Mouse (Mus musculus): ENCODE data around the gene Krtap10-4.
"Not testable (repeated sequence)": the region's sequence is repeated elsewhere in the genome, so short reads cannot be mapped to it uniquely, and the experiment has no call there.

Gene Krtap10-4

DNA sequence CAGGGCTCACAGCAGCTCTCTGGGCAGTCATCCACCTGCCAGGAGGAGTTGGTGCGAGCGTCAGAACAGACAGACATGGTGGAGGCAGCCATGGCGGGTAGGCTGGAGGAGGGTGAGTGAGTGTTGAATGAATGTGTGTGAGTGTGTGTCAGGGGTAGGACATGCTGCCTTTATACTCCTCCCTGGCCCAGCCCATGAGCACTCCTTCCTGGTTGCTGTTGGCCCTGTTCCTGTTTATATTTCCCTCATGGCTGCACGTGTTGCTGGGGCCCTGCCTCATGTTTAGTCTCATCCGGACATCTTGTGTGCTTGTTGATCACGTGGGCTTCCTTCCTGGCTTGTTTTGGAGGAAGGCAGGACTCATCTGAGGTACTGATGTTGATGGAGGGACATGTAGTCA is at the start of gene Krtap10-4:
TSS of gene Krtap10-4 (minus strand) at position 145 of the 400 bp plus-strand sequence.
- no peak for DNase-seq (ENCODE audit: low spot score)

DNA sequence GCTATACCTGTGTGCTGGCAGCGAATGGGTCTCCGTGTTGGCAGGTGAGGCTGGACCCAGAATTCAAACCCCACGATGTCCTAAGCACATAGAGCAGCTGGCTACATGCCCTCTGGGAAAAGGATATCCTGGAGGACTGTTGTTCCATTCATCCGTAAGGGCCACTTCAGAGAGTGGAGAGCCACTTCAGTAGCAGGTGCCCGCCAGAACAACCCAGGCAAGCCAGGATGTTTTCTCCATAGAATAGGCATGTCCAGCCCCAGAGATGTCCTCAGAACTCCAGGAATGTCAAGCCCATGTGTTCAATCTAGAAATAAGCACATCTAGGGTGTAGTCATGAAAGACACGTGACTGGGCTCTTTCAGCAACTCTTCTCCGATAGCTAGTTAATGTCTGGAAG is 42.8 kb upstream of the Krtap10-4 start:
- DNase-seq (ENCODE audit: low spot score), result no peak

DNA sequence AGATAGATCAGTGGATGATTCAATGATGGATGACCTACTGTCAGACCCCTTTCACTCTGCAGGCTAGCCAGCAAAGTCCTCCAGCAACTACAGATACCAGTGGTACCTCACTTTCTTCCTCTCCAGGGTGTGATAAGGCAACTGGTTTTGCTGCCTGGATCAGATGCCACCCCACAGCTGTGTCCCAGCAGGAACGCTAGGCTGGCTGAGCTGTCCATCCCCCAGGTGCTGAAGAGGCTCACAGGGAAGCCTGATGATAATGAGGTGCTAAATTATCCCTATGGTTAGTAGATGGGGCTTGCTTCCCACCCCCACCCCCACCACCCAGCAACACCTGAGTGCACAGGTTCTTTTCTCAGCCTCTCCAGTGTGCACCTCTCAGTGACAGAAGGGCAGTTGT is 40.7 kb upstream of the Krtap10-4 start:
- DNase-seq (ENCODE audit: low spot score), result no peak

DNA sequence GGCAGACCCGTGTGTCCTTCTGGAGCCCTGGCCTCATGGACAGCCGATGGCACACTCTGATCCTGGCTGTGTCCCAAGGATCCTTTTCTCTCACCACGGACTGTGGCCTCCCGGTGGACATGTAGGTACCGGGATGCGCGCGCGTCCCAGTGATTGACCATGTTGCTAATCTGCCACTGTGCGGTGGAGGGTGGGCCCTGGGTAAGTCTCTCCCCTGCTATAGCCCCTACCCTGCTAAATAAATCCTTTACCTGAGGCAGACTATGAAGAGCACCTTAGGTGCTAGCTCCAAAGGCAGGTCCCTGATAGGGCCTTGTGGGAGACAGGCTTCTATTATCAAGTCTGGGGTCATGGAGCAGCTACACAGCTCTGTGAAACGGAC is 37.9 kb upstream of the Krtap10-4 start:
- DNase-seq (ENCODE audit: low spot score), result no peak

DNA sequence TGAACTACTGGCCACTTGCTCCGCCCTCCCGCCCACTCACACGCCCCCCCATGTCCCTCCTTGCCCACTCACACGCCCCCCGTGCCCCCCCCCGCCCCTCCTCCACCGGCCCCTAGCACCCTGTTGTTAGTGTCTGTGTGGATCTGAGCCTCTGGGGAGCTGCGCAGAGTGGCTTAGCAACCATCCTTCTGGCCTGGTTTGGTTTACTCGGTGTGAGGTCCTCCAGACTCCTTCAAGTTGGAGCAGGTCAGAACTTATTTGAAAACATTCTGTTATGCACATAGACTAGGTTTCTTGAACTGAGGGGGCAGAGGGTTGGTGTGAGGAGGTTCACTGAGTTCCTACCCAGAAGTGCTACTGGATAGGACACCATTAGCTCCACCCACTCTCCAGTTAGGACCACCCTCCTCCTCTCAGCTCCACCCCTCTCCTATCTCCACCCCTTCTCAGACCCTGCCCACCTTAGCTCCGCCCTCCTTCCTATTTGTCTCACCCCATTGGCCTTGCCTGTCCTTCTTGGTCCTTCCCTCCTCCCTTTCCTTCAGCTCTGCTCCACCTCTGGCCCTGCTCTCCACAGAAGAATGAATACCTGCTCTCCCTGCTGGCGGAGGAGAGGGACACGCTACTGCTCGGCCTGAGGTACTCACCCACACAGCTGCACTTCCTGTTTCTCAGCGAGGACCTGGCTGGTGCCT is 37.3 kb upstream of the Krtap10-4 start:
- DNase-seq (ENCODE audit: low spot score), result no peak

DNA sequence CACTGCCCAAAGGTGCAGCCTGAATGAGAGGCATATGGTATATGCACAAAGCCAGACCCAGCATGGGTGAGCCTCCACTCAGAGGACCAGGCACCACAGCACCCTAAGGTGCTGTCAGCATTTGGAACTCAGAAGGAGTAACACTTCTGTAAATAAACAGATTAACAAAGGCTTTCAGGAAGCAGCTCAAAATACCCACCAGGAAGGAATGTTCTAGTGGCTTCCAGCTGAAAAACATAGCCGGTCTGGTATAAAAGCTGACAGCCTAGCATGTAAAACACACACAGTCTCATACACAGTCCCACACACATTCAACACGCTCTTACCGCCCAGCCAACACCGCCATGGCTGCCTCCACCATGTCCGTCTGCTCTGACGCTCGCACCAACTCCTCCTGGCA is 34.8 kb upstream of the Krtap10-4 start, which contains the start of gene Gm3285:
TSS of gene Gm3285 (plus strand) at position 301 of the 400 bp plus-strand sequence.
- DNase-seq (ENCODE audit: low spot score), result no peak

DNA sequence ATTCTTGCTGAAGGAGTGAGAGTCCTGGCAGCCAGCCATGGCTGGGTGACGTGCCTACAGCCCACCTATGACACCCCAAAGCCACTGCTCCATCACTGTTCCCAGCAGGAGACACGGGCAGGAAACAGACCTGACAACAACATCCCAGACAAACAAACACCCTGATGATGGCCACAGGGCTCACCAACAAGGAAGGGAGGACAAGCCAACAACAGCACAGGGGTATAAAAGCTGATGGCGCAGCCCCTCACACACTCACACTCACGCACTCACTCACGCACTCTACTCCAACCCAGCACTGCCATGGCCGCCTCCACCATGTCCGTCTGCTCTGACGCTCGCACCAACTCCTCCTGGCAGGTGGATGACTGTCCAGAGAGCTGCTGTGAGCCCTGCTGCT is 25.7 kb upstream of the Krtap10-4 start, which contains the start of gene Gm10318:
TSS of gene Gm10318 (plus strand) at position 301 of the 400 bp plus-strand sequence.
- DNase-seq (ENCODE audit: low spot score), result no peak

DNA sequence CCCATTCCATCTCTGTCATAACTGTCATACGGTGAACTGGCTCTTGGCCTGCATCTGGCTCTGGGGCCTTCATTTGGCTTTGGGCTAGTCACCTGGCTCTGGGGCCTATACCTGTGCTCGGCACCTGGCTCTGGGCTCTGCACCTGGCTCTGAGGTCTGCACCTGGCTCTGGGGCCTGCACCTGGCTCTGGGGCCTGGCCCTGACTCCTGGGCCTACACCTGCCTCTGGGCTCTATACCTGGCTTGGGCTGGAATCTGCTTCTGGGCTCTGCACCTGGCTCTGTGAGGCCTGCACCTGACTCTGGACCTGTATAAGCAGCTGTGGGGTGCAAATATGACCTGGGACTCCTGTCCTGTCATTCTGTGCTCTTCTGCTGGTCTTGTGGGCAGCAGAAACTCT is 20.6 kb upstream of the Krtap10-4 start:
- DNase-seq (ENCODE audit: low spot score), result no peak

DNA sequence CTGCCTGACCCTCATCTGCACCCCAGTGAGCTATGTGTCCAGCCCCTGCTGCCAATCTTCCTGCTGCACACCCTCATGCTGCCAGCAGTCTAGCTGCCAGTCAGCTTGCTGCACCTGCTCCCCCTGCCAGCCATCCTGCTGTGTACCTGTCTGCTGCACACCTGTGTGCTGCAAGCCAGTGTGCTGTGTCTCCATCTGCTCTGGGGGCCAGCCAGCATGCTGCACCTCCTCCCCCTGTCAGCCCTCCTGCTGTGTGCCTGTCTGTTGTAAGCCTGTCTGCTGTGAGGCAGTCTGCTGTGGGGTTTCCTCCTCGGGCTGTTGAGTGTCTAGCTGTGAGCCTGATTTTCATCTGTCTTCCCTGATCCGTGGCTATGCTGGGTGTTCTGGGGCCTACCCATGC is 20.1 kb upstream of the Krtap10-4 start:
- no peak for DNase-seq (ENCODE audit: low spot score)

DNA sequence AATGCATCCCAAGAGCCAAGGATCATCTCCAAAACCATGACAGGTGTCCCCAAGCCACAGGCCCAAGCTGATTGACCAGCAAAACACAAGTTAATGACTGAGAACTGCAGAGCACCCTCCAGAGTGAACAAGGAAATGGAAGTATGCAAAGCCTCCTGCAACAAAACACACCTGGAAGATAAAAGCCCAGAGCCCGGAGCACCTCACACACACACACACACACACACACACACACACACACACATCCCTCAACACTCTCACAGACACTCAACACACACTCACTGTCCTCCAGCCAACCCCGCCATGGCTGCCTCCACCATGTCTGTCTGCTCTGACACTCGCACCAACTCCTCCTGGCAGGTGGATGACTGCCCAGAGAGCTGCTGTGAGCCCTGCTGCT is 19.6 kb upstream of the Krtap10-4 start, which contains the start of gene Gm36176:
TSS of gene Gm36176 (plus strand) at position 301 of the 400 bp plus-strand sequence.
- DNase-seq (ENCODE audit: low spot score), result no peak

DNA sequence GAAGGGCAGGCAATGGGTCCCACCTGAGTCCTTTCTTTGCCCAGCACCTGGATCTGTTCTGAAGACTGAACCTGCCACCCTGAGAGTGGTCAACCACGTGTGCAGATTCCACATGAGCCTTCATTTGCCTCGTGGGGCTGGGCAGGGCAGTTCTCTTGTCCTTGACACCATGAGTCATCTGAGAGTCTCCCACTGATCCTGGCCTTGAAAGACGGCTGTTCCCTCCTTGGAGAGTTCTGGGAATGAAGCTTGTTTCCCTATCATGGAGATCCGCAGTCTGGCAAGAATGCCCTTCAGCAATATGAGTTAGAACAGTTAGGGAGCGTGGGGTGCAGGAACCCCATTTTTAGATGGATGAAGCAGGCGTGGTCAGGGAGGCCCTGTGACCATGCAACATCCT is 12.1 kb upstream of the Krtap10-4 start:
- DNase-seq (ENCODE audit: low spot score), result no peak

DNA sequence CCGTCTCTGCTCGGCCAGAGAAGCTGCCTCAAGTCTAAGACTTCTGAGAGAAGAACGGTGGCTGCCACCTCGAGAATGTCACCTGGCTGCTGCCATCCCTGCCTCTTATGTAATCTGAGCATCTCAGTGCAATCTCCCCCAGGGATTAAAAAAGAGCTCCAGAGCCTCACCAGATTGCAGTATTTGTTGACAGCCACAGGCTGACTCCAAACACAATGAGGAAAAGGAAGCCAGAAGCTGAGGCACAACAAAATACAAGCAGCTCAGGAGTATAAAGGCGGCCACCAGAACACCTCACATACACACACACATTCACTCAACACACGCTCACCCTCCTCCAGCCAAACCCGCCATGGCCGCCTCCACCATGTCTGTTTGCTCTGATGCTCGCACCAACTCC is 8.8 kb upstream of the Krtap10-4 start, which contains the start of gene Krtap10-10:
TSS of gene Krtap10-10 (plus strand) at position 301 of the 400 bp plus-strand sequence.
- no peak for DNase-seq (ENCODE audit: low spot score)

DNA sequence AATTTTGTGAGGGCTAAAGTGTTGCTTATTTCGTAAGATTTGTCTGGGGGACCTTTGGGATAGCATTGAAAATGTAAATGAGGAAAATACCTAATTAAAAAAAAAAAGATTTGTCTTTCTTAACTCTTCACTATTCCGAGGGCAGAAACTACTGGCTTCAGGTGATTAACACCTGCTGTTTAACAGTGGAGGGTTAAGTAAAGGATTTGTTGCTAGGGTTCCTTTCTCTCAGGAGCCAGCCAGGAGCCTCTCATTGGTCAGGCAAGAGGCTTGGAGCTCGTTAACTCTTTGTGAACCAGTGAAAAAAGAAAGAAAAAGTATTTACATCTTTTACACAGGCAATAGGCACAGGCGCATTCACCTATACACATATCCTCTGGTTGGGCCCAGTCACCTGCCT is 7.7 kb downstream of the Krtap10-4 start:
- DNase-seq (ENCODE audit: low spot score), result no peak

DNA sequence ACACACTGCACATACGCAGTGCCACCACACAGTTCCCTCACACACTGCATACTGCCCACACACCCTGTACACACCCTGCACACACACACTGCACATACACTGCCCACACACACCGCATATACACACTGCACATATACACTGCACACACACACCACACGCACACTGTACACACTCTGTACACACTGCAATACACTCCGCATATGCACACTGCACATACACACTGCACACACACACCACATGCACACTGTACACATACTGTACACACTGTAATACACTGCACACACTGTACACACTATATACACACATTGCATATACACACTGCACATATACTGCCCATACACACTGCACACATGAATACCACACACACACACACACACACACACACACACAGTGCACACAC is 8.4 kb downstream of the Krtap10-4 start:
- no peak for DNase-seq (ENCODE audit: low spot score)

DNA sequence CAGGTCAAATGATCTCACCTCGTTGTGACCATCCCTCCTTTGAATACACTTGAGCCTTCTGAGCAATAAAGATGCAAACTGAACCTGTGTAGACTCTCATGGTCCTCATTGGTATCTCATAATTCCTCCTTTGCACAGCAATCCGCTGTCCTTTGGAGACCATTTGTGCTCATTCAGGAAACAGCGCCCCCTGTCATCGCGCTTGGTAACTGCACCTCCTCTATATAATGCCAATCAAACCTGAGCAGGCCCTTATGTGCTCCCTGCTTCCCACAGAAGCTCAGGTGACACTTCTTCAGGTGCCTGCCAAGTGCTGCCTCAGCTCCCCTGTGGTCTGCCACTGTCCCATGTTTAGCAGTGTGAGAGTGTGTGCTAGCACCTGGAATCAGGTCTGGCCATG is 11.4 kb downstream of the Krtap10-4 start:
- peak; percentile 12 for DNase-seq (ENCODE audit: low spot score)

DNA sequence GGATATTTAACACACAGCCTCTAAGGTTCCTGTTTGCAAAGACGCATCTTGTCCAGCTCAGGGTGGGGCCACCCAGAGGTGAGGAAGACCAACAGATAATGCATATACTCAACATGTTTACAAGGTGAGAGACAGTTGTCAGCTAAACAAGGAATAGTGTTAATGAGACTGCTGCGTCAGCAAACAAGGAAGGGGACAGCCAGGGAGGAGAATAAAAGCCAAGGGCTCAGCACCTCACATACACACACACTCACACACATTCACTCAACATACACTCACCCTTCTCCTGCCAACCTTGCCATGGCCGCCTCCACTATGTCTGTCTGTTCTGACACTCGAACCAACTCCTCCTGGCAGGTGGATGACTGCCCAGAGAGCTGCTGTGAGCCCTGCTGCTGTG is 12.5 kb downstream of the Krtap10-4 start, which contains the start of gene Gm2696:
TSS of gene Gm2696 (plus strand) at position 301 of the 400 bp plus-strand sequence.
- no peak for DNase-seq (ENCODE audit: low spot score)

DNA sequence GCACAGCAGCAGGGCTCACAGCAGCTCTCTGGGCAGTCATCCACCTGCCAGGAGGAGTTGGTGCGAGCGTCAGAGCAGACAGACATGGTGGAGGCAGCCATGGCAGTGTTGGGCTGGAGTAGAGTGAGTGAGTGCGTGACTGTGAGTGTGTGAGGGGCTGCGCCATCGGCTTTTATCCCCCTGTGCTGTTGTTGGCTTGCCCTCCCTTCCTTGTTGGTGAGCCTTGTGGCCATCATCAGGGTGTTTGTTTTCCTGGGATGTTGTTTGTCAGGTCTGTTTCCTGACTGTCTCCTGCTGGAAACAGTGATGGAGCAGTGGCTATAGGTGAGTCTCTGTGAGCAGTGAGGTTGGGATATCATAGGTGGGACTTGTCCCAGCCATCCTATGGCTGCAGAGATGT is 15.2 kb downstream of the Krtap10-4 start, which contains the start of gene Gm9507:
TSS of gene Gm9507 (minus strand) at position 101 of the 400 bp plus-strand sequence.
- DNase-seq (ENCODE audit: low spot score), result no peak

DNA sequence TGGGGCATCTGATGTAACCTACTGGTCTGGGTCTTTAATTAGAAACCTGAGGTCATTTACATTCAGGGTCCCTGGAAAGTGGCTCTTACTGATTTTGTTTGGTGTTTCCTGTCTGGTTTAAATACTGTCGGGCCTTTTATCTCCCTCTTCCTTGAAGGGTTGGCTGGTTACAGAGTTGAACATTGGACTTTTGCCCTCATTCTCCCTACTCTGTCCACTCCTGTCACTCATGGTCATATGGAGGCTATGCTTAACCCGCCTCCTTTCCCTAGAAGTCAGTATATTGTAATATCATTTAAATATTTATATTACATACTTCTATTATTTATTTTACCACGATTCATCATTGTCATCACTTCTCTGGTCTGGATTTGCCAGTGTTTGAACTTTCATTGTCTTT is 22.8 kb downstream of the Krtap10-4 start:
- DNase-seq (ENCODE audit: low spot score), result no peak

DNA sequence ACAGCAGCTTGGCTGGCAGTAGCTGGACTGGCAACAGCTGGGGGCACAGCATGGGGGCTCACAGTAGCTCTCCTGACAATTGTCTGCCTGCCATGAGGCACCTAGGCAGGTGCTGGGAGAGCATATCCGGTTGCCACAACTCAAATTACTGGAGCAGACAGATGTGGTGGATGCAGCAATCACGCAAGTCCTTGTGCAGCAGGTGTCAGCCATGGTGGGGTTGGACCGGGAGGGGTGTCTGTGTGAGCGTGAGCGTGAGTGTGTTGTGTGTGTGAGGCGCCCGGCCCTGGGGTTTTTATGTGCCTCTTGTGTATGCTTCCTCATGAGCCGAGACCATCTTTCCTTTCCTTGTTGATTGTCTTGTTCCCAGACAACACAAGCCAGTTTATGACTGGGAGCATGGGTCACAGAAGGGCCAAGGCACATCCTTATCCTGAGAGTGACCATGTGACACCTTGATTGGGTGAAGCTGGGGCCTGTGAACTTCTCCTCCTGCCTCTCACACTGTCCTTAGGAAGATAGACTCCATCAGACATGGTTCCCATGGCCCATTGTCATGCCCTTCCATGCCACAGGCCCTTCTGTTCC is 27.9 kb downstream of the Krtap10-4 start, which contains the start of gene Gm19668:
TSS of gene Gm19668 (minus strand) at position 213 of the 588 bp plus-strand sequence.
- no peak for DNase-seq (ENCODE audit: low spot score)

DNA sequence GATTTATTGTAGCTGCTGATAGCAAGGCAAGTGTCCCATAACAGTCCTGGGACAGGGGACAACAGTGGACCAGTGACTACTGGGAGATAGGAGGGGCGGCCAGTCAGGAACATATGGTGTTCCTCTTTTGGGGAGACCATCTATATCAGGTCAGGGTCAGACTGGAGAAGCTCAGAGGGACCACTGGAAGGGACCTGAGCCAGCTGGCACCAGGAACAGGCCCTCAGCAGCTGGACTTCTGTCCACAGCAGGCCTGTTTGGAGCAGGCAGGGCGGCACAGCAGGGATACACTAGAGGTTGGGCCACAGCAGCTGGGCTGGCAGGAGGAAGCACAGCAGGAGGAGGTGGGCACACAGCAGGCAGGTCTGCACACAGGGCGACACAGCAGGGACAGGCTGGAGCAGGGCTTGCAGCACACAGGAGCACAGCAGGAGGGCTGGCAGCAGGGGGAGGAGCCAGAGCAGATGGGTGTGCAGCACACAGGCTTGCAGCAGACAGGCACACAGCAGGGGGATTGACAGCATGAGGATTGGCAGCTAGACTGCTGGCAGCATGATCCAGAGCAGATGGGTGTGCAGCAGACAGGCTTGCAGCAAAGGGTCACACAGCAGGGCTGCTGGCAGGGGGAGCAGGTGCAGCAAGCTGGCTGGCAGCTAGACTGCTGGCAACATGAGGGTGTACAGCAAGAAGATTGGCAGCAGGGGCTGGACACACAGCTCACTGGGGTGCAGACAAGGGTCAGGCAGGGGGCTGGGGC is 28.6 kb downstream of the Krtap10-4 start:
- DNase-seq (ENCODE audit: low spot score), result not testable (repeated sequence)

DNA sequence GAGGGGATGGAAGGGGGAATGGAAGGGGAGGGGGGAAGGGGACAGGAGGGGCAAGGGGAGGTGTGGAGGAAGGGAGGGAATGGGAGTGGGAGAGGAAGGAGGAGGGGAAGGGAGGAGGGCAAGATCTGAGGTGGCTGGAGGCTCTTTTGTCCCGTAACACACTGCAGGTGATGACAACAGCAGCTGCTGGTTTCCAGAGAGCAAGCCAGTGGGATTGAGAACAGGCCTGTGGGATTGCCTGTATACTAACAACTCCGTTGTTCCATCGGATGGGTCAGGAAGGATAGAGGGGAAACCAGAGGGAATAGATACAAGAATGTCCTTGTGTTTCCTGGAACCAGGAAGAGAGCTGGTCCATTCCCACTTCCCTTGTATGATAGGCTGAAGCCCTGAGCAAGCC is 29.2 kb downstream of the Krtap10-4 start:
- DNase-seq (ENCODE audit: low spot score), result no peak

DNA sequence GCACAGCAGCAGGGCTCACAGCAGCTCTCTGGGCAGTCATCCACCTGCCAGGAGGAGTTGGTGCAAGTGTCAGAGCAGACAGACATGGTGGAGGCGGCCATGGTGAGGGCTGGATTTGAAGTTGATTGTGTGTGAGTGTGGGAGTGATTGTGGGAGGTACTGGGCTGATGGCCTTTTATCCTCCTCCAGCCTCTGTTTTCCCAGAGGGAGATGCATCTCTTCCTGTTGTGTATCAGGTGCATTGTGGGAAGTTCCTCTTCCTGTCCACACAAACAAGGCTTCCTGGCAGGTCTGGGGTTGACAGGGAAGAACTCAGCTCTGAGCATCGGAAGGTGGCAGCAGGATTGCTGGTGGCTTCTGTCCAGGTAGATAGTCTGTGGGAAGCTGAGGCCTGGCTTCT is 31.9 kb downstream of the Krtap10-4 start, which contains the start of gene Gm9639:
TSS of gene Gm9639 (minus strand) at position 101 of the 400 bp plus-strand sequence.
- no peak for DNase-seq (ENCODE audit: low spot score)

Measured in adipocyte (in vitro differentiated cells).